Mouse (Mus musculus): Measurements from ENCODE around the gene Ifitm7. TPM values are rescaled to one million over a fixed set of nuclear protein-coding genes. Genes with fewer than 3 reads are reported as not detected.

Ifitm7 gene
- total RNA-seq (2023): not detected

DNA sequence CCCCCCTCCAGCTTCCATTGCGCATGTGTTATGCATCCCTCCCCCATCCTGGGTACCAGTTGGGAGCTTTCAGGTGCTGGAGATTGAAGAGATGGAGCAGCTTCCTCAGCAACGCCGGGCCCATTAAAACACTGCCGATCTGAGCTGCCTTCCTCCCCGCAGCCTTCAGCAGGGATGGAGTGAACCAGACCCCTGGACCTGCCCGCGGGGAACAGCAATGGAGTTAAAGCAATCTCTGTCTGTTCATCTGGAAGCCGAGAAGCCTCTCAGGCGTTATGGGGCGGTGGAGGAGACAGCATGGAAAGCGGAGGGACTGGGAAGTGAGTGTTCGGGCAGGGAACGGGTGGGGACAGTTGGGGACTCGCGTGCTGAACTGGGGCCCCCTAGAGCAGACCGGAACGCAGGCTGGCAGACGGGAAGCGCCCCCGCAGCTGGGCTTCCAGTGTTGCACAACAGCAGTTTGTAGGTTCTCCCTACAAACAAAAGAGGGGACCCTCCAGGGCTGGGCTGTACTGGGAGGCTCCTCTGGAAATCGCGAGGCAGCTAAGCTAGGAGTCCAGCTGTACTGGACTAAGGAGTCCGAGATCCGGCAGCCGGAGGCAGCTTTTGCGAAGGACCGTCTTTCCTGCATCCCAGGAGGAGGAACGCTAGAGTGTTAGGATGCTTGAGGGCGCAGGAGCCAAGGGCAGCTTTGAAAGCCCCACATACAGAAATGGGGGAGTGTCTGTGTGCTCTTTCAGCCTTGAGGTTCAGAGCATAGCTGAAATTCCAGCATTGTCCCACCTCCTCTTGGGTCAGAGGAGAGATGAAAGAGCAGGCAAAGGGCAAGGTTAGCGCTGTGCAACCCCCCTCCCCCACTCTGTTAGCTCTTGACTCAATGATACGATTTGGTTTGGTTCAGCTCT, at the start of gene Ifitm7, which contains the start of gene 2900011O08Rik:
TSS of gene Ifitm7 (minus strand) at position 315 of the 905 bp plus-strand sequence.
TSS of gene 2900011O08Rik (plus strand) at position 31 of the 905 bp plus-strand sequence.

Other genes with a start within 250 kb of the Ifitm7 start
- gene Rrn3, start 206.2 kb downstream of the Ifitm7 start, total RNA-seq (2023): 10 to 100 TPM; 18.6 to 19.4 TPM
- 10 to 100 TPM; 52.1 to 53.9 TPM for gene Ntan1, start 168.0 kb downstream of the Ifitm7 start, total RNA-seq (2023)
- gene Pdxdc1, start 83.8 kb downstream of the Ifitm7 start, total RNA-seq (2023): 10 to 100 TPM; 67.7 to 69.0 TPM
- gene Mpv17l, start 83.7 kb downstream of the Ifitm7 start, total RNA-seq (2023): 1 to 10 TPM in 1 of 2 experiments, under 1 TPM in 1; 0.76 to 1.8 TPM
- not detected for gene 2900011O08Rik, start 284 bp downstream of the Ifitm7 start, total RNA-seq (2023)
- 10 to 100 TPM; 32.7 to 33.0 TPM for gene Nde1, start 176.4 kb upstream of the Ifitm7 start, total RNA-seq (2023)
- gene Marf1, start 176.5 kb upstream of the Ifitm7 start, total RNA-seq (2023): 10 to 100 TPM; 44.8 to 45.5 TPM

All from monocyte, adult 59 days (primary cell).